ENCODE assay signal across 13 mouse cellular contexts in genomic region chr10:29144612-29145405, GRCm38 (mm10). TPM values are rescaled to one million over a fixed set of nuclear protein-coding genes. Genes with fewer than 3 reads are reported as not detected.
DNase-seq lines count a peak whose midpoint lies in the region; ATAC-seq lines count a peak whose summit lies in the region.
"Had no signal": no experiment of that assay in that cellular context is flagged by ENCODE, and none has a peak within 500 bp of the region (broad histone marks: within the 10 kb centered on the region; RNA-seq: fewer than 3 reads in every experiment).

No protein-coding gene starts in this region.

- H3K9me3 ChIP-seq in intestine, embryonic 15.5 days: no peaks in the 10 kb centered on the region
- no peaks in the 10 kb centered on the region for H3K9me3 ChIP-seq in intestine, embryonic 16.5 days (ENCODE audit: control insufficient read depth, low read length)
- H3K9me3 ChIP-seq in embryonic facial prominence, embryonic 10.5 days: no peaks in the 10 kb centered on the region
- H3K9me3 ChIP-seq in hindbrain, embryonic 13.5 days: no peaks in the 10 kb centered on the region
- no peaks in the 10 kb centered on the region for H3K9me3 ChIP-seq in neural tube, embryonic 12.5 days

- DNase-seq in embryonic facial prominence, embryonic 10.5 days (ENCODE audit: low spot score): no peak
- DNase-seq in lung, postnatal 10 days: no peak
- DNase-seq in lung, adult 18-20 months: no peak
- no peak for DNase-seq in right cerebral cortex, adult 2 months (ENCODE audit: low spot score in 2 of 2)
- DNase-seq: adrenal gland, postnatal 36 days; kidney, adult 8-10 months; thymus, adult 18-20 months had no signal

- peaks cover 6% of the 10 kb centered on the region; the same call in 1 of the 2 replicates for H3K4me1 ChIP-seq in intestine, embryonic 15.5 days (replicated peaks)
- H3K4me1 ChIP-seq in intestine, embryonic 16.5 days (ENCODE audit: control insufficient read depth, insufficient read depth, low read length): peaks cover 14% of the 10 kb centered on the region
- peaks cover 31% of the 10 kb centered on the region for H3K4me1 ChIP-seq in embryonic facial prominence, embryonic 10.5 days
- H3K4me1 ChIP-seq in hindbrain, embryonic 13.5 days (replicated peaks): peaks cover 44% of the 10 kb centered on the region
- H3K4me1 ChIP-seq in neural tube, embryonic 12.5 days: peaks cover 25% of the 10 kb centered on the region

- peaks cover 35% of the 10 kb centered on the region for H3K27me3 ChIP-seq in intestine, embryonic 15.5 days (replicated peaks)
- peaks cover 26% of the 10 kb centered on the region for H3K27me3 ChIP-seq in intestine, embryonic 16.5 days (replicated peaks; ENCODE audit: control insufficient read depth, insufficient read depth, low read length)
- peaks cover 60% of the 10 kb centered on the region for H3K27me3 ChIP-seq in embryonic facial prominence, embryonic 10.5 days (replicated peaks; ENCODE audit: low read depth, poor library complexity, severe bottlenecking)
- no peaks in the 10 kb centered on the region for H3K27me3 ChIP-seq in hindbrain, embryonic 13.5 days
- H3K27me3 ChIP-seq in neural tube, embryonic 12.5 days (replicated peaks): no peaks in the 10 kb centered on the region

- 20% methylated on average over 9 of the region's 12 CpGs for WGBS in intestine, embryonic 15.5 days
- 19% methylated on average over 8 of the region's 12 CpGs for WGBS in intestine, embryonic 16.5 days
- 10% methylated on average over 7 of the region's 12 CpGs for WGBS in embryonic facial prominence, embryonic 10.5 days
- WGBS in hindbrain, embryonic 13.5 days: 7% methylated on average over 7 of the region's 12 CpGs
- WGBS in neural tube, embryonic 12.5 days: 9% methylated on average over 7 of the region's 12 CpGs

- H3K27ac ChIP-seq in intestine, embryonic 15.5 days: no peak overlapping the region
- no peak overlapping the region for H3K27ac ChIP-seq in intestine, embryonic 16.5 days (ENCODE audit: low read length)
- peak overlapping the region; percentile 86; the same call in 1 of the 2 replicates for H3K27ac ChIP-seq in embryonic facial prominence, embryonic 10.5 days (replicated peaks)
- H3K27ac ChIP-seq in hindbrain, embryonic 13.5 days: peak overlapping the region; percentile 99
- H3K27ac ChIP-seq in neural tube, embryonic 12.5 days: peak overlapping the region; percentile 82; the same call in 1 of the 2 replicates
- H3K27ac ChIP-seq: macrophage had no signal

- ATAC-seq in intestine, embryonic 15.5 days: no peak
- no peak for ATAC-seq in intestine, embryonic 16.5 days
- ATAC-seq in hindbrain, embryonic 13.5 days (ENCODE audit: low FRiP score): no peak
- no peak for ATAC-seq in neural tube, embryonic 12.5 days (ENCODE audit: low FRiP score, low read depth)

- no peak overlapping the region for H3K9ac ChIP-seq in intestine, embryonic 15.5 days
- no peak overlapping the region for H3K9ac ChIP-seq in intestine, embryonic 16.5 days (ENCODE audit: low read depth, low read length)
- peak overlapping the region; percentile 96 for H3K9ac ChIP-seq in hindbrain, embryonic 13.5 days
- peak overlapping the region; percentile 71 for H3K9ac ChIP-seq in neural tube, embryonic 12.5 days

- H3K36me3 ChIP-seq in intestine, embryonic 15.5 days: no peaks in the 10 kb centered on the region
- H3K36me3 ChIP-seq in intestine, embryonic 16.5 days (ENCODE audit: control insufficient read depth, insufficient read depth, low read length): no peaks in the 10 kb centered on the region
- no peaks in the 10 kb centered on the region for H3K36me3 ChIP-seq in embryonic facial prominence, embryonic 10.5 days (replicated peaks)
- H3K36me3 ChIP-seq in hindbrain, embryonic 13.5 days: peaks cover 4% of the 10 kb centered on the region; the same call in 1 of the 2 replicates
- no peaks in the 10 kb centered on the region; the same call in 1 of the 2 replicates for H3K36me3 ChIP-seq in neural tube, embryonic 12.5 days

- H3K4me3 ChIP-seq in intestine, embryonic 15.5 days (replicated peaks): 0 out of 2 replicates have a peak overlapping the region, but pooled peaks have one; percentile 22
- H3K4me3 ChIP-seq in intestine, embryonic 16.5 days (ENCODE audit: low read length): no peak overlapping the region
- peak overlapping the region; percentile 72 for H3K4me3 ChIP-seq in embryonic facial prominence, embryonic 10.5 days
- peak overlapping the region; percentile 84 for H3K4me3 ChIP-seq in hindbrain, embryonic 13.5 days
- H3K4me3 ChIP-seq in neural tube, embryonic 12.5 days: peak overlapping the region; percentile 78

- peak overlapping the region; percentile 50; the same call in 1 of the 2 replicates for H3K4me2 ChIP-seq in intestine, embryonic 15.5 days (replicated peaks)
- H3K4me2 ChIP-seq in intestine, embryonic 16.5 days (ENCODE audit: low read depth, low read length): no peak overlapping the region
- peak overlapping the region; percentile 93 for H3K4me2 ChIP-seq in hindbrain, embryonic 13.5 days
- H3K4me2 ChIP-seq in neural tube, embryonic 12.5 days (replicated peaks): peak overlapping the region; percentile 87

RNA-seq across cellular contexts. Expression of gene Soga3, which starts 1.2 kb away (rescaled TPM):
- 3.2 and 3.6 TPM in 2 replicates for polyA plus RNA-seq in intestine, embryonic 15.5 days (2015; fragmentation: Nextera tagmentation; extraction: Ambion mirVana)
- 2.3 and 3.0 TPM in 2 replicates for polyA plus RNA-seq in intestine, embryonic 16.5 days (2015; fragmentation: Nextera tagmentation; extraction: Ambion mirVana)
- 6.3 and 7.8 TPM in 2 replicates for polyA plus RNA-seq in embryonic facial prominence, embryonic 10.5 days (2016; fragmentation: Nextera tagmentation; extraction: Ambion mirVana)
- polyA plus RNA-seq in hindbrain, embryonic 13.5 days (2015; fragmentation: Nextera tagmentation; extraction: Ambion mirVana): 86.1 and 99.0 TPM in 2 replicates
- polyA plus RNA-seq in neural tube, embryonic 12.5 days (2016; fragmentation: Nextera tagmentation; extraction: Ambion mirVana): 79.9 and 80.6 TPM in 2 replicates
- polyA plus RNA-seq: macrophage had no signal

RNA-seq across cellular contexts. Expression of gene Gm49353, which starts 53.9 kb away (rescaled TPM):
- polyA plus RNA-seq in intestine, embryonic 15.5 days (2015; fragmentation: Nextera tagmentation; extraction: Ambion mirVana): 0.81 TPM in 1 of 2 replicates, not detected in the other
- 0.61 and 0.69 TPM in 2 replicates for polyA plus RNA-seq in intestine, embryonic 16.5 days (2015; fragmentation: Nextera tagmentation; extraction: Ambion mirVana)
- 0.35 TPM in 1 of 2 replicates, not detected in the other for polyA plus RNA-seq in embryonic facial prominence, embryonic 10.5 days (2016; fragmentation: Nextera tagmentation; extraction: Ambion mirVana)
- polyA plus RNA-seq in hindbrain, embryonic 13.5 days (2015; fragmentation: Nextera tagmentation; extraction: Ambion mirVana): 11.7 and 15.4 TPM in 2 replicates
- polyA plus RNA-seq in neural tube, embryonic 12.5 days (2016; fragmentation: Nextera tagmentation; extraction: Ambion mirVana): 6.1 and 6.7 TPM in 2 replicates
- polyA plus RNA-seq: limb, embryonic 14.5 days; macrophage had no signal

Comparison
In these comparisons a context has a peak if more than half of its experiments do, and no peak if none do; other contexts are left out.
1. H3K27ac ChIP-seq: peak in embryonic facial prominence, embryonic 10.5 days (single experiment), hindbrain, embryonic 13.5 days (single experiment) and neural tube, embryonic 12.5 days (single experiment); none in intestine, embryonic 15.5 days (single experiment) and intestine, embryonic 16.5 days (single experiment).
2. H3K9ac ChIP-seq: peak in hindbrain, embryonic 13.5 days (single experiment) and neural tube, embryonic 12.5 days (single experiment); none in intestine, embryonic 15.5 days (single experiment) and intestine, embryonic 16.5 days (single experiment).